Mouse (Mus musculus) lung, adult 2 months (tissue): ENCODE measurements around the gene Tirap.

Source experiments
- CTCF ChIP-seq: fragments of 200-500 bp; IDR thresholded peaks from 2 replicates; pipeline ENCODE4 v1.5.1; 2011; ENCODE audit warnings: mild to moderate bottlenecking, low read length, control low read depth; ENCODE audit not compliant: insufficient read depth
- POLR2A ChIP-seq: fragments of 200-500 bp; IDR thresholded peaks from 2 replicates; pipeline ENCODE4 v1.6.1; 2011; ENCODE audit warnings: low read depth, mild to moderate bottlenecking, control low read depth, low read length, borderline replicate concordance; ENCODE audit errors: extremely low read depth

DNA sequence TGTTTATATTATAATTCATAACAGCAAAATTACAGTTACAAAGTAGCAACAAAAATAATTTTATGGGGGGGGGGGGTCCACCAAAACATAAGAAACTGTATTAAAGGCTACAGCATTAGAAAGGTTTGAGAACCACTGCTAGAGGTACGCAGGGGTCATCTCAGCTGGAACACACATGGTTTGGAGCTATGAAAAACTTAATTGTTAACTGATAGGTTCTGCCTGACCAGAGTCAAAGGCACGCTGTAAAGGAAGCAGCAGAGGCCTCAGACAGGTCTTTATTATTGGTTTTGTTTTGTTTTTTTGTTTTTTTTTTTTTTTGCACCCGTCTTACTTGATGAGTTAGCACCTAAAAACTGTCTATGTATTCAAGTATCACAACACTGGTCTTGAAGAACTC is 41.6 kb downstream of the Tirap start:
- TF ChIP-seq CTCF (no peak), POLR2A (no peak)
